Mouse (Mus musculus) limb, embryonic 14.5 days (tissue): ENCODE results near the gene Lhb. TPM values are rescaled to one million over a fixed set of nuclear protein-coding genes. Genes with fewer than 3 reads are reported as not detected.

Source experiments
- ATAC-seq: fragments of 200-750 bp; cut with Nextera tagmentation; 2 replicates; pipeline ENCODE4 v1.8.0; 2017; ENCODE audit warnings: low read depth, moderate number of reproducible peaks, moderate TSS enrichment; ENCODE audit not compliant: low FRiP score
- DNase-seq: peaks from one replicate; pipeline ENCODE4 v3.0.0-alpha.2; 2015; ENCODE audit warnings: low spot score
- H3K27ac ChIP-seq: fragments of 300-500 bp; sonication (generic); replicated peaks from 2 replicates; pipeline ENCODE4 v1.5.1; 2014; ENCODE audit warnings: low read depth, mild to moderate bottlenecking, low read length, moderate library complexity, mixed read lengths
- H3K27me3 ChIP-seq: fragments of 300-500 bp; sonication (generic); 2 replicates; pipeline ENCODE4 v1.6.1; 2014; ENCODE audit warnings: low read length, mixed read lengths; ENCODE audit not compliant: control insufficient read depth, insufficient read depth
- H3K36me3 ChIP-seq: fragments of 300-500 bp; sonication (generic); 2 replicates; pipeline ENCODE4 v1.6.1; 2014; ENCODE audit warnings: mild to moderate bottlenecking, low read length, moderate library complexity, mixed read lengths; ENCODE audit not compliant: control insufficient read depth, insufficient read depth
- H3K4me1 ChIP-seq: fragments of 300-500 bp; sonication (generic); 2 replicates; pipeline ENCODE4 v1.6.1; 2014; ENCODE audit warnings: antibody characterized with exemption, low read length, mixed read lengths; ENCODE audit not compliant: control insufficient read depth, insufficient read depth
- H3K4me2 ChIP-seq: fragments of 300-500 bp; sonication (generic); replicated peaks from 2 replicates; pipeline ENCODE4 v1.6.1; 2014; ENCODE audit warnings: low read depth, mild to moderate bottlenecking, low read length, moderate library complexity; ENCODE audit not compliant: severe bottlenecking
- H3K4me3 ChIP-seq: fragments of 300-500 bp; sonication (generic); replicated peaks from 2 replicates; pipeline ENCODE4 v1.5.1; 2014; ENCODE audit warnings: low read length
- H3K9ac ChIP-seq: fragments of 300-500 bp; sonication (generic); 2 replicates; pipeline ENCODE4 v1.6.1; 2014; ENCODE audit warnings: mild to moderate bottlenecking, low read depth, low read length, moderate library complexity; ENCODE audit not compliant: severe bottlenecking
- H3K9me3 ChIP-seq: fragments of 300-500 bp; sonication (generic); 2 replicates; pipeline ENCODE4 v1.6.1; 2016; ENCODE audit warnings: low read length; ENCODE audit not compliant: control insufficient read depth
- POLR2A ChIP-seq: fragments of 200-500 bp; IDR thresholded peaks from 2 replicates; pipeline ENCODE4 v1.8.0; 2012; ENCODE audit warnings: inconsistent platforms, mild to moderate bottlenecking, moderate library complexity, borderline replicate concordance; ENCODE audit not compliant: insufficient read depth, insufficient read length; ENCODE audit errors: extremely low read depth
- WGBS: fragments of 180-500 bp; shearing (Covaris S2); extraction: QIAGEN DNeasy Blood & Tissue Kit; methylation state at CpG from one replicate; pipeline ENCODE4 v1.1.7; 2014; 5-methylcytosine and 5-hydroxymethylcytosine counted together
- polyA plus RNA-seq, 2 experiments: library from polyadenylated mRNA; depleted of rRNA in 1 of 2; stranded (reverse) in 1 of 2; unstranded in 1 of 2; fragments of >200 nt; fragmentation: Nextera tagmentation in 1 of 2; extraction: Ambion mirVana in 1 of 2; gene quantifications; 2 replicates each; pipeline versions ENCODE4 v1.2.1 to v1.2.3; 2012 to 2014

Lhb gene
- polyA plus RNA-seq, 2 experiments, result 0.50 TPM; not detected in 1

DNA sequence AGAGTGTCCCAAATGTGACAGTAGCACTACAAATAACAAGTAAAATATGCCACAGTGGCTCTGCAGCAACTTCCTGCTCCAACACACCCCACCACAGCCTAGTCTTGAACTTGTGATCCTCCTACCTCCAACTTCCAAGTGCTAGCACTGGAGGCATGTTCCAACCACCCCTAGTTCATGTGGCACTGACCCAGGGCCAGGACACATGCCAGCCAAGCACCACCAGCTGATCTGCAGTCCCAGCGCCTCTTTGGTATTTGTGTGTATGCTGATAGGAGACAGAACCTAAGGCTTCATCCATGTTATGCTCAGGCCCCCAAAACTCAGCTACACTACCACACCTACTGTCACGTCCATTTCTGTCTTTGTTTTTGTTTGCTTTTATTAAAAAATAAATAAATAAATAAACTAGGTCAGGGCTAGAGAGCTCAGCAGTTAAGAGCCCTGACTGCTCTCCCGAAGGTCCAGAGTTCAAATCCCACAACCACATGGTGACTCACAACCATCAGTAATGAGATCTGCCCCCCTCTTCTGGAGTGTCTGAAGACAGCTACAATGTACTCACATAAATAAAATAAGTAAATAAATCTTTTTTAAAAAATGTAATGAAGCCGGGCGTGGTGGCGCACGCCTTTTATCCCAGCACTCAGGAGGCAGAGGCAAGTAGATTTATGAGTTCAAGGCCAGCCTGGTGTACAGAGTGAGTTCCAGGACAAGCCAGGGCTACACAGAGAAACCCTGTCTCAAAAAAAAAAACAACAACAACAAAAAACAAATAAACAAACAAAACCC lies 43.6 kb downstream of the Lhb start:
- no peak for ATAC-seq
- no peak for DNase-seq
- H3K36me3 ChIP-seq, result peaks cover 37% of the 10 kb centered on the region
- H3K9ac ChIP-seq, result no peak overlapping the region
- no peak overlapping the region for H3K27ac ChIP-seq
- no peak for TF ChIP-seq POLR2A
- WGBS, result 93% methylated on average over 7 of the region's 7 CpGs
- no peak overlapping the region for H3K4me3 ChIP-seq
- H3K4me2 ChIP-seq, result no peak overlapping the region
- no peaks in the 10 kb centered on the region for H3K27me3 ChIP-seq
- H3K9me3 ChIP-seq, result no peaks in the 10 kb centered on the region
- H3K4me1 ChIP-seq, result peaks cover 18% of the 10 kb centered on the region

- Histone ChIP-seq H3K4me2 (no peak overlapping the region), H3K27me3 (no peaks in the 10 kb centered on the region), H3K27ac (no peak overlapping the region), H3K36me3 (peaks cover 37% of the 10 kb centered on the region), H3K9ac (no peak overlapping the region), H3K4me3 (no peak overlapping the region), H3K9me3 (no peaks in the 10 kb centered on the region), H3K4me1 (peaks cover 18% of the 10 kb centered on the region)
- DNase-seq, result no peak
- 93% methylated on average over 12 of the region's 12 CpGs for WGBS
- no peak for ATAC-seq
- TF ChIP-seq POLR2A, result no peak
Observed at GRCm38 (mm10) chr7:45465112-45465511, 44.5 kb downstream of the Lhb start.

GRCm38 (mm10) chr7:45465549-45465948 lies 44.9 kb downstream of the Lhb start:
- H3K4me3 ChIP-seq, result peak overlapping the region; percentile 89; the same call in 1 of the 2 replicates
- no peaks in the 10 kb centered on the region for H3K9me3 ChIP-seq
- WGBS, result 78% methylated on average over 9 of the region's 9 CpGs
- H3K9ac ChIP-seq, result no peak overlapping the region; the same call in 1 of the 2 replicates
- no peak overlapping the region for H3K27ac ChIP-seq
- H3K4me1 ChIP-seq, result peaks cover 13% of the 10 kb centered on the region
- no peak for DNase-seq
- peak overlapping the region; percentile 84 for H3K4me2 ChIP-seq
- peaks cover 37% of the 10 kb centered on the region for H3K36me3 ChIP-seq
- TF ChIP-seq POLR2A, result no peak
- no peak for ATAC-seq
- no peaks in the 10 kb centered on the region for H3K27me3 ChIP-seq

DNA sequence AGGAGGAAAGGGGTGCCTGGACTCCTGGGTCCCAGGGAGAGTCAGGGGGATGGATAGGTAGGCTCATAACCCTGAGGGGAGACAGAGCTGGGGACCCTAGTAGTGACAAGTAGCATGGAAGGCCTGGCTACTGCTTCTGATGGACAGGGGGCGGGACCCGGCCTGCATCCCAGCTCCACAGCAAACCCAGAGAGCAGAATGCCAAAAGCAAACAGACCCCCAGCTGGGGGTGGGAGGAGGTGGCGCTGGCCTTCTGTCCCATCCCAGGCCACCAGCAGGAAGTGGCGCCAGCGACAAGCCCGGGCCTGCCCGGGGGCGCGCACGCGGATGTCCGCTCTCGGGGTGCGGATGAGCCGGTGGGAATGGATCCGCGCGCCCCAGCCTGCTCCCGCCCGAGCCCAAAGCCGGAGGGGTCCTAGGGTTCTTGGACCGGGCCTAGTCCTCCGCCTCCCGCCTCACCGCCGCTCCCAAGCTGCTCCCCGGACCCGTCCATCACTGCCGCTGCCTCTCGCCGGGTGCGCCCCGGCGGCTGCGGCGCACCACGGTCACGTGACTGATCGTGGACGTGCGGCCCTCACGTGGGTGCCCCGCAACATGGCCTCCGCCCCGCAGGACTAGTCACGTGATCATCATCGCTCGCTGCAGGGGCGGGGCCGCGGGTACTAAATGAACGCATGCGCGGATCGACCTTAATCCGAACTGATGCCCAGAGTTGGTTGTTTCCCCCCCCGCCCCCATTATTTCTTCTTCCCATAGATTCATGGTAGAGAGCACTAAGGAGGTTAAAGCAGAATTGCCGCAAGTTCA lies 45.9 kb downstream of the Lhb start, which contains the start of gene Bax:
Gene Bax, minus strand, starts transcription at position 616 of the 807 bp plus-strand sequence.
- Histone ChIP-seq H3K27me3 (no peaks in the 10 kb centered on the region), H3K9me3 (no peaks in the 10 kb centered on the region), H3K27ac (no peak within 1 kb of the TSS), H3K4me1 (peaks cover 7% of the 10 kb centered on the region; the same call in 1 of the 2 replicates), H3K9ac (peak within 1 kb of the TSS; percentile 74), H3K4me2 (peak within 1 kb of the TSS; percentile 84), H3K4me3 (peak within 1 kb of the TSS; percentile 89), H3K36me3 (peaks cover 33% of the 10 kb centered on the region)
- 0 out of 2 replicates have a peak, but pooled peaks have one; percentile 52 for TF ChIP-seq POLR2A
- peak; percentile 86 for ATAC-seq
- under 1% methylated on average over 24 of the region's 58 CpGs for WGBS
- peak; percentile 98 for DNase-seq

GRCm38 (mm10) chr7:45467090-45467670 lies 46.6 kb downstream of the Lhb start:
- Histone ChIP-seq H3K36me3 (peaks cover 27% of the 10 kb centered on the region), H3K27ac (no peak overlapping the region), H3K9me3 (no peaks in the 10 kb centered on the region), H3K4me1 (peaks cover 7% of the 10 kb centered on the region; the same call in 1 of the 2 replicates), H3K27me3 (no peaks in the 10 kb centered on the region), H3K9ac (no peak overlapping the region), H3K4me2 (peak overlapping the region; percentile 84), H3K4me3 (peak overlapping the region; percentile 89)
- 32% methylated on average over 7 of the region's 7 CpGs for WGBS
- DNase-seq (no peak), ATAC-seq (no peak)
- no peak for TF ChIP-seq POLR2A
